Mouse (Mus musculus) frontal cortex, adult 2 months (tissue): ENCODE data around the gene Olfr1371. TPM values are rescaled to one million over a fixed set of nuclear protein-coding genes. Genes with fewer than 3 reads are reported as not detected.
A peak's percentile ranks its signal among the peaks of the same experiment; 100 is the strongest.

Experiments
- DNase-seq, 2 experiments: peaks; one replicate each; pipeline ENCODE4 v3.0.0; 2022; ENCODE audit warnings: low spot score in 1 of 2; ENCODE audit errors: extremely low spot score in 1 of 2
- polyA plus RNA-seq: library from polyadenylated mRNA; depleted of rRNA; stranded (reverse); fragments of >200 nt; gene quantifications from 2 replicates; pipeline ENCODE4 v1.2.3, GENCODE M21; 2012; rRNA removed

Gene Olfr1371
- not detected in 2 replicates for polyA plus RNA-seq

DNA sequence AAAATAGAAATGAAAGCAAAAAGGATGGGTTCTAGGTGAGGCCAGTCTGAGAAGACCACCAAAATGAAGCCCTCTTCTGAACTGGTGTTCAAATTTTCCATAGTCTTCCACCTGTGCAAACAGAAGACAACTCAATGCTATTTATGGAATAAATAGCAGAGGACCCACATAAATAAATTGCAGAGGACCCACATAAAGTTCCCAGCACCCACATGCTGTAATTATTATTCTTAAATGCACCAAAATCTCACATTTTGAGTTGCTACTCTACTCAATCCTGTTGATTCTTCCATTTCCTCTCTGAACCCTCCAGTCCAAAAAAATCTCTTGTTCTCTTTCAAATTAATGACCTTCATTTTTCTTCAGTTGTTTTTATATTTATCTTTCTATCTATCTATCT, at the start of gene Olfr1371:
Gene Olfr1371, minus strand, starts transcription at position 101 of the 400 bp plus-strand sequence.
- DNase-seq: no peak

DNA sequence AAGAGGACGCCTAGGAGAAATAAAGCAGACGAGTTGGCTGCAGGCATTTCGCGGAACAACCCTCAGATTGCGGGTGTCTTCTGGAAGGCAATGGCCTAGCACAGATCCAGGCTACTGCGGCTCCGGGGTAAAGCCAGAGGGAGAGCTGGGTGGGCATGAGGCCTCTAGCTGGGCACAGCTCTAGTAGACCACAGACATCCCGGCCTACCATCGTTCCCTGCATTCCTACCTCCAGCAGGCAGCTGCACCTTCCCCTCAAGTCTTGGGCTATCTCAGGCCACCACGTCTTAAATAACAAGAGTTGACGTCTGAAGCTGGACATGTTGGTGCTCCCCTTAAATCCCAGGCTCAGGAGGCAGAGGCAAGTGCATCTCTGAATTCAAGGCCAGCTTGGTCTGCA, 48.6 kb upstream of the Olfr1371 start:
- no peak for DNase-seq

- no peak for DNase-seq
Measured at GRCm38 (mm10) chr11:52261937-52262336, 48.1 kb upstream of the Olfr1371 start.

- no peak for DNase-seq
Measured at GRCm38 (mm10) chr11:52260878-52261277, 47.1 kb upstream of the Olfr1371 start.

GRCm38 (mm10) chr11:52258711-52259110, 44.9 kb upstream of the Olfr1371 start:
- no peak for DNase-seq

GRCm38 (mm10) chr11:52257376-52257775, 43.6 kb upstream of the Olfr1371 start:
- DNase-seq: no peak

DNA sequence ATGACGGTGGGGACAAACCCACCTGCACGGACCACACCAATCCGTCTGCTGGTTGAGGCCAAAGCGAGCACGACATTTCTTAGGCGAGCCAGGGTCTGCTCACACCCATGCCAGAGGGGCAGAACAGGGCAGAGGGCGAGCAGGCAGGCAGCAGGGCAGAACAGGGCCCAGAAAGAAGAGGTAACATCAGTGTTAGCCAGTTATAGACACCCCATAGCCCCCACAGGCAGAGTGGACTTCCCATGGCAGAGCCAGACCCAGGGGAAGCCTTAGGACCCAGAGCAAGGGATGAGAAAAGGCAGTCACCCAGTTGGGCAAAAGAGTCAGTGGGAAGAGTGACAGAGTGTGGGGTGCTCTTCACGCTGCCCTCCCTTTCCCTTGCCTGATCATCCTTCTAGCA, 41.3 kb upstream of the Olfr1371 start:
- no peak for DNase-seq

- peak in 1 of 2 experiments; percentile 78 for DNase-seq
Measured at GRCm38 (mm10) chr11:52253674-52254375, 40.0 kb upstream of the Olfr1371 start.

GRCm38 (mm10) chr11:52252692-52253091, 38.9 kb upstream of the Olfr1371 start:
- no peak for DNase-seq

DNA sequence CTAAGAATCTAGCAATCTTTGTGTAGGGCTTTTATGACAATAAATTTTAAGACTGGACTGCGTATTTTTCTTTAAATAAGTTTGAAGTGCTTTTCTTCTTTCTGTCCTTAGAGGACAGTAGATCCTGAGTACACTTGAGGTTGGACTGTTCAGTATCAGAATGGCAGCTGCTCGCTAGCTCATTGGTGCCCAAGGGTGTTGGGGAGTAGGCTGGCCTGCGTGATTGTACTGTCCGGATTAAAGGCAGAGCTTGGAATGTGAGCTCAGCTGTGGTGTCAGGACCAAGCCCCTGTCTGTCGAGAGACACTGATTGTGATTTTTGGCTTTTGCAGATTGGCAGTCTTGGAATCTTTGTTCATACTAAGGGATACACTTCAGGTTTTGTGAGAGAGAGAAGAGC, 38.0 kb upstream of the Olfr1371 start:
- no peak for DNase-seq

- no peak for DNase-seq
Measured at GRCm38 (mm10) chr11:52249452-52249851, 35.7 kb upstream of the Olfr1371 start.

DNA sequence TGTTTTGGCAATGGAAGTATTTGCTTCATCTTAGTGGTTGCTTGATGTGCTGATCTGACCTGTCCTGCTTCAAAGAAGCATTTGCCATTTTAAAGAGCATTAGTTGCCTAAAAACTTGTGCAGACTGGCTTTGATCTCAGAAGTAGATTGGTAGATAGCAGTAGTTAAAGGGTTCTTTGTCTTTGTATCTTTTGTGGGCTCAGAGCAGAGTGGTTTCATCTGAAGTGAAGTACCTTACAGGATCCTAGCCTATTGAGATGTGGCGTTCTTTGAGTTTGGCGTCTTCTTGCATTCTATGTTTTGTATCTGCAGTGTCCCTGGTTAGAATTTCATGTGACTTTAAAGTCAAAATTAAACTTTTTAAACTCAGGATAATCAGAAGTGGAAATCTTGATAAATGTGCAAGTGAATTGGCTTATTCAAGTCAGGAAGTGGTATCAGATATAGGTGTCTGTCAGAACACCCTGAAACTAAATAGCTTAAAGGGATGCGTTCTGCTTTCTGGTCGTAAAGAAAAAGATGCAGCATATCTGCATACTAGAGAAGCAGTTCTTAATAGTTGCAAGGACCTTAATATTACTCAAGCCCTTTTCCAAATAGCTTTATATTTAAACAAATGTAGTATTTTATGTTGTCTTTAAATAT, 27.2 kb upstream of the Olfr1371 start:
- no peak for DNase-seq

DNA sequence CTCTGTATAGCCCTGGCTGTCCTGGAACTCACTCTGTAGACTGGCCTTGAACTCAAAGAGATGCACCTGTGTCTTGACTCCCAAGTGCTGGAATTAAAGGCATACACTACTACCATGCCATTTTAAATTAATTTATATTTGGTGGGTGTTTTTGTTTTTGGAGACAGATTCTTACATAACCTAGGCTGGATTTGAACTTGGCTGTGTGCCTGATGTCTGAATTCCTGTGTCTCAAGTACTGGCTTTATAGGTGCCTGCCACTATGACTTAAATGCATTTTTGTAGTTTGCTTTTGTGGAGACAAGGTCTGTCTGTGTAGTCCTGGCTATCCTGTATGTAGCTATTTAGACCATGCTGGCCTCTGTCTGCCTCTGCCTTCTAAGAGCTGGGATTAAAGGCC, 20.7 kb upstream of the Olfr1371 start:
- DNase-seq: no peak

DNA sequence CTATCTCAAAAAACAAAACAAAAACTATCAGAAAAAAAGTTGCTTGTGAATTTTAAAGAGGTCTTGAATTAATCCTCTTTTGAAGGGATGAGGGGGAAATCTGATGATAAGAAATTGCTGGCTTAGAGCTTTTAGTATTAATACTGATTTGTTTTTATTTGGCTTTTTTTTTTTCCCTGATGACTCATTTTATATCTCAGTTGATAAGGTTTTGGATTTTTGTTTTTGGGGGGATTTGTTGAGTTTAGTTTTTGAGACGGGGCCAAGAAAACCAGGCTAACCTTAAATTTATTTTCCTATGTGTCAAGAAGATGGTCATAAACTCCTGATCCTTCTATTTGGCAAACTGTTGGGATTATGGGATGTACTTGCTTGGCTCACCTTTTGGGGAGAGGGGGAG, 20.1 kb upstream of the Olfr1371 start:
- DNase-seq: no peak

DNA sequence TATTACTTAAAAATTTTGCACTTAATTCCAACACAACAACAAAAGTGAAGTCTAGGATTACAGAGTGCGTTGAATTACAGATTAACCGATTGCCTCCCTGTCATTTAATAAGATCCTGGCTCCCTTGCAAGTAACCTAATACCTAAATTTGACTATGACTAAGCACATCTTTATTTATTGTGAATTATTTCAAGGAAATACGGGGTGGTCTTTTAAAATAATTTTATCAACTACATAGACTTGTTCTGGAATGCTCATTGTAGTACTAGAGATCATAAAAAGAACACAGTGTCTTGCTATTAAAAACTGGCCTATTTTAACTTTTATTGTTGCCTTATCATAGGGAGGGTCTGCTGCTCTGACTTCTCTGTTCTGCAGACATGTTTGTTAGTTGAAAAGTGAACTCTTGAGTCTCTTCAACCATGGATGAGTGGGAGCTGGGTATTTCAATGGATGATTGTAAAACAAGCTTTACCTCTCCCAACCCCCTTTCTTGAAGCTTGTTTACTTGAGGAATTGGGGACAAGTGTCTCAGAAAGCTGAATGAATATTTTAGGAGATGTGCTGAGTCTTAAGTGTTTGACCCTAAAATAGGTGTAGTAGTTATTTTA, 19.4 kb upstream of the Olfr1371 start:
- no peak for DNase-seq

GRCm38 (mm10) chr11:52231606-52232541, 18.1 kb upstream of the Olfr1371 start, which contains the start of gene Skp1a:
Gene Skp1a (plus strand): TSS chr11:52231995.
- peak; percentile 71 to 90 for DNase-seq

DNA sequence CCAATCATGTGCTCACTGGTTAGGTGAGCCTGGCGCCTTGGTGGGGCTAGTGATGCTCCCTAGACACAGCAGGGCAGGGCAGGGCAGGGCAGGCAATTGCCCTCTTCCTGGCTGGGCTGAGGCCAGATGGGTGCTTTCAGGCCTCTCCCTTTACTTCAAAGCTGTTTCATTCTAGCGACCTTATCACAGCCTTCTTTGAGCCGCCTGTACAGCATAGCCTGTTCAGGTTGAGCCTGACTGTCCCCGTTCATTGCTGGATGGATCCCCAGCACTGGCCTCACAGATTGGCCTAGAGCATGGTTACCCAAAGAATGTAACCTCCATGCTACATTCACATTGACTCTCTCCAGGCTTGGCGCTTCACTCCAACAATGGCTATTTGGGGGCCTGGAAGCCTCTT, 16.9 kb upstream of the Olfr1371 start:
- DNase-seq: no peak

DNA sequence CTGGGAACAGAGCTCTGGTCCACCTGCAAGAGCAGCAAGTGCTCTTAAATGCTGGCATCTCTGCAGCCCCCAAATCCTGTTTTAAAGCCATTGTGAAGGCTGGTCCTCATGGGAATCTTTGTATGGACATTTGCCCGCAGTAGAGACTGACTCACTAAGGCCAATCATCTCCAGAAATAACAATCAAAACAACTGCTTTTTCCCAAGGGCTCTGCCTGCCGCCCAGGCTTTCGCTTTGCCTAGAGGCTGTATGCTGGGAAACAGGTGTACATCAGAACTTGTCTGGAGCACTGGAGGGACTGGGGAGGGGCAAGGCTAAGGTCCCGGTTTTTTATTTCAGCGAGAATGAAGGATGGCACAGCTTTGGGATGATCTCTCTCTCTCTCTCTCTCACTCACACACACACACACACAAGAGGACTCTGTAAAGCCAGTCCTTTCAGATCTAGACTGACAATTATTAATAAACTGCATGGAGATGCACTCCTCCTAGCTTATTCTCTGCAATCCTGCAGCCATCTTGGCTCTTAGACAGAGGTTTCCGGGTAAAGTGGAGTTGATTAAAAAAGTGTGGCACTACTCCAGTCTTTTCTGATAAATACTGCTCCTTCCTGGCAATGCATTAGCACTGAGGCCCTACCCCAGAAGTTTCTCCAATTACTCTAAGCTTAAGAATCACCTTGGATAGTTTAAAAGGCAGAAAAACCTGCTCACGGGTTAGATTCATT, 15.1 kb upstream of the Olfr1371 start:
- DNase-seq: no peak

- no peak for DNase-seq
Measured at GRCm38 (mm10) chr11:52227466-52228226, 13.9 kb upstream of the Olfr1371 start.
